Mouse (Mus musculus) neural tube, embryonic 12.5 days (tissue): ENCODE data around the gene Cux2. TPM values are rescaled to one million over a fixed set of nuclear protein-coding genes. Genes with fewer than 3 reads are reported as not detected.

Experiments
- ATAC-seq: fragments of 200-750 bp; cut with Nextera tagmentation; 2 replicates; pipeline ENCODE4 v1.8.0; 2017; ENCODE audit warnings: low read depth, mild to moderate bottlenecking, moderate TSS enrichment, moderate library complexity; ENCODE audit not compliant: low FRiP score
- H3K27ac ChIP-seq: fragments of 300-500 bp; sonication (generic); 2 replicates; pipeline ENCODE4 v1.5.1; 2016
- H3K27me3 ChIP-seq: fragments of 300-500 bp; sonication (generic); replicated peaks from 2 replicates; pipeline ENCODE4 v1.6.1; 2016; ENCODE audit warnings: mild to moderate bottlenecking
- H3K36me3 ChIP-seq: fragments of 300-500 bp; sonication (generic); 2 replicates; pipeline ENCODE4 v1.6.1; 2016; ENCODE audit warnings: mild to moderate bottlenecking
- H3K4me1 ChIP-seq: fragments of 300-500 bp; sonication (generic); 2 replicates; pipeline ENCODE4 v1.6.1; 2016
- H3K4me2 ChIP-seq: fragments of 300-500 bp; sonication (generic); replicated peaks from 2 replicates; pipeline ENCODE4 v1.6.1; 2016; ENCODE audit warnings: mild to moderate bottlenecking
- H3K4me3 ChIP-seq: fragments of 300-500 bp; sonication (generic); 2 replicates; pipeline ENCODE4 v1.5.1; 2016
- H3K9ac ChIP-seq: fragments of 300-500 bp; sonication (generic); 2 replicates; pipeline ENCODE4 v1.6.1; 2016; ENCODE audit warnings: mild to moderate bottlenecking
- H3K9me3 ChIP-seq: fragments of 300-500 bp; sonication (generic); 2 replicates; pipeline ENCODE4 v1.6.1; 2016; ENCODE audit warnings: mild to moderate bottlenecking
- WGBS: fragments of 180-500 bp; shearing (Covaris S2); methylation state at CpG from one replicate; pipeline ENCODE4 v1.1.7; 2016; 5-methylcytosine and 5-hydroxymethylcytosine counted together
- polyA plus RNA-seq: library from polyadenylated mRNA; unstranded; fragments of >200 nt; fragmentation: Nextera tagmentation; extraction: Ambion mirVana; gene quantifications from 2 replicates; pipeline ENCODE4 v1.2.1, GENCODE M21; 2016

Gene Cux2
- polyA plus RNA-seq = 24.2 and 25.0 TPM in 2 replicates

DNA sequence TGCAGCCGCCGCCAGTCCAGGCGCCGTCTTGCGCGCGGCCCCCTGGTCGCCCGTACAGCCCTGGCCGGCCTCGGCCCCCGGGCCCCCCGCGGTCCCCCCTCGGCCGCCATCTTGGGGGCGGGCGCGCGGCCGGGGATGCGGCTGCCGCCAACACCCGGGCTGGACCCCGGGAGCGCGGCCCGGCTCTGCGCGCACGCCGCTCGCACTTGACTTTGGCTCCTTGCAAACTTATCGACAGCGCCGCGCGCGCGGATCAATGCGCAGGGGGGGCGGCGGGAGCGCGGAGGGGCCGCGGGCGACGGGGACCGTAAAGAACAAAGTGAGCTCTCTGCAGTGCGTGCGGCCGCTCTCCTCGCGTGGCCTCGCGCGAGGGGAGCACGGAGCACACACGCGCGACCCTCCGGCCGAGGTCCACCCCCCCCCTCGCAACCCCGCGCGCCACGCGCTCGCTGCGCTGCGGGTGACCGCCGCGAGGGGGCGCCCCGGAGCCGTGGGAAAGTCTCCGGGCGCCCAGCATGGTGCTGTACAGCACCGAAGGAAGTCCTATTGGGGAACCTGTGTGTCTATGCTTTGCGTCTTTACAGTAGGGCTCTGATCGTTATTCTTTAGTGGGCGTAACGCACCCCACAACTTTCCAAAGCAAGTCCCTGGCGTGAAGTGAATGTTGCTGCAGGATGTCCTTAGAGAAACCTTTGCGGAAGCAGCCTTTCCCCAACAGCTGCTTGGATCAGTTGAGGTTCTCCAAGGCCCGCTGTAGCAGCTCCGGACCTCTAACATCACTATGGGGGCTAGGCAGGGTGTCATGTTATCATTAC, at the start of gene Cux2:
Cux2 (minus strand) TSS at position 86 of the 815 bp plus-strand sequence.
- peak; percentile 73 for ATAC-seq
- Histone ChIP-seq H3K4me1 (peaks cover 55% of the 10 kb centered on the region), H3K4me2 (peak within 1 kb of the TSS; percentile 88), H3K27me3 (0 out of 2 replicates have a peak, but pooled peaks cover 13% of the 10 kb centered on the region), H3K4me3 (peak within 1 kb of the TSS; percentile 86), H3K36me3 (no peaks in the 10 kb centered on the region), H3K9me3 (no peaks in the 10 kb centered on the region), H3K27ac (peak within 1 kb of the TSS; percentile 91), H3K9ac (peak within 1 kb of the TSS; percentile 89)
- under 1% methylated on average over 90 of the region's 90 CpGs for WGBS

DNA sequence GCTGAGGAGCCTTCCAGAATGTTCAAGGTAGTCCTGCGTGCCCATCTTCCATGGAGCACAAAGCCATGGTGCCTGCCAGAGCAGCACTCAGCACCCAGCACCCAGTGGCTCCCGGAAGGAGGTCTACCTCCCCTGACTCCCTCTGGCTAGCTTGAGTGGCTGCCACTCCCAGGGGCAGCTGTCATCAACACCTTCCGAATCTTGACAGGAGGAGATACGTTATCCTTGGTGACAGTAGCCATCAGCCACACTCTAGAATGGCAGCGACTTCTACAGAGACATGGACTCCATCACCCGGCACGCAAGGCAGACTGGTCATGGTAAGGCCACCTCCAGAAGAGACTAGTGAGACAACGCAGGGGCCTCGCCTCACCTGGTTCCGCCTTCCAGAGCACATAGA, 44.5 kb upstream of the Cux2 start:
- 91% methylated on average over 10 of the region's 10 CpGs for WGBS
- Histone ChIP-seq H3K9ac (no peak overlapping the region), H3K4me1 (no peaks in the 10 kb centered on the region), H3K9me3 (no peaks in the 10 kb centered on the region), H3K4me2 (no peak overlapping the region), H3K4me3 (no peak overlapping the region), H3K27ac (no peak overlapping the region), H3K27me3 (no peaks in the 10 kb centered on the region), H3K36me3 (no peaks in the 10 kb centered on the region)
- ATAC-seq = no peak

DNA sequence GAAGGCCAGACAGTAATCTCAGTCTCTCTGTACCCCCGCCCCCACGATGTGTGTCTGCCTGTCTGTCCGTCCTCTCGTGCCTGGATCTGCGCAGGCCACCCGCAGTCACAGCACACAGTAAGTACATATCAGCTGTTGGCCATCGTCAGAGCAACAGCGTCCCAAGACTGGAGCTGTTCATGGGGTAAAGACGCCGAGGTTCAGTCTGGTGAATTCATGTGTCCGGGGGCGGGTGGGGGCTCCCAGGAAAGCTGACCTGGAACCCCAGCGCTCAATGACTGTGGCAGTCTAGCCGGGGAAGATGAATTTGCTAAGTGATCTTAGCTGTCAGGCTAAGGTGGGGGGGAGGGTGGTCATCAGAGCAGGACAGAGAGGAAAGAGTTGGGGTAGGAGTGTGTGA, 43.8 kb upstream of the Cux2 start:
- Histone ChIP-seq H3K27ac (no peak overlapping the region), H3K36me3 (no peaks in the 10 kb centered on the region), H3K4me2 (no peak overlapping the region), H3K9me3 (no peaks in the 10 kb centered on the region), H3K27me3 (no peaks in the 10 kb centered on the region), H3K4me1 (no peaks in the 10 kb centered on the region), H3K9ac (no peak overlapping the region), H3K4me3 (no peak overlapping the region)
- WGBS = 92% methylated on average over 14 of the region's 14 CpGs
- no peak for ATAC-seq

DNA sequence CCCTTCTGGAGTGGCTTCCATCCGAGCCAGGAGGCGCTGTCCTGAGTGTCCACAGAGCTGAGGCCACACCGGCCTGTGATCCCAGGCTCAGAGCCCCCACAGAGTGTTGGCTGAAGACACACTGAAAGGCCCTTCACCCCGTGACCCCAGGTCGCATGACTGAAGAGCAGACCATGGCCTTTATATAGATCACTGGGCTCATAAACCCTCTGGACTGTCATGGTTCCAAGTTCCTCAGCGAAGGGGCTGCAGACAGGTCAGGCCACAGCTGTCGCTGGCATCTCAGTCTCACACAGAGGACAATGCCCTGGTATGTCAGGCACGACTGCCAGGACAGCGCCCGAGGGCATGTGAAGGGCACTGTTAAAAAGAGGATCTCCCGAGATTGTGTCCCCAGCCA, 42.9 kb upstream of the Cux2 start:
- Histone ChIP-seq H3K9ac (no peak overlapping the region), H3K4me1 (no peaks in the 10 kb centered on the region), H3K36me3 (no peaks in the 10 kb centered on the region), H3K9me3 (no peaks in the 10 kb centered on the region), H3K27me3 (no peaks in the 10 kb centered on the region), H3K27ac (no peak overlapping the region), H3K4me2 (no peak overlapping the region), H3K4me3 (no peak overlapping the region)
- 43% methylated on average over 11 of the region's 11 CpGs for WGBS
- ATAC-seq = no peak

DNA sequence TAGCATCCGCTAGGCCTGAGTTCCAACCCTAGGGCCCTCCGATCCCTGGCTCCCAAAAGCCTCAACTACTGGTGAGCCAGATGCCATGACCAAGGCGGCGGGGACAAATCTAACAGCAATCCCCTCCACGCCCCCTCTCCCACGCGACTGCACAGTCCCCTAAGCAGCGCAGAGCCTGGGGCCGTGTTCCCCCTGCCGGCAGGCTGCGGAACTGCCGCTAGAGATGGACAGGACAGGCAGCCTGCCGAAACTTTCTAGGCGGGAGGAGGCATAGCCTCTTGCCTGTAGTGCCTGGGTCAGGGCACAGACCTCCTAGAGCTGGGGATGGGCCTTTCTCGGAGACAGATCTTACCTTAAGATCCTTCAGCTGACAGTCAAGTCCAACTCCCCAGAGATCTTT, 41.2 kb upstream of the Cux2 start:
- Histone ChIP-seq H3K36me3 (no peaks in the 10 kb centered on the region), H3K4me2 (no peak overlapping the region), H3K9ac (no peak overlapping the region), H3K4me3 (no peak overlapping the region), H3K27ac (no peak overlapping the region), H3K4me1 (no peaks in the 10 kb centered on the region), H3K9me3 (no peaks in the 10 kb centered on the region), H3K27me3 (no peaks in the 10 kb centered on the region)
- ATAC-seq = no peak
- WGBS = 11% methylated on average over 15 of the region's 15 CpGs

DNA sequence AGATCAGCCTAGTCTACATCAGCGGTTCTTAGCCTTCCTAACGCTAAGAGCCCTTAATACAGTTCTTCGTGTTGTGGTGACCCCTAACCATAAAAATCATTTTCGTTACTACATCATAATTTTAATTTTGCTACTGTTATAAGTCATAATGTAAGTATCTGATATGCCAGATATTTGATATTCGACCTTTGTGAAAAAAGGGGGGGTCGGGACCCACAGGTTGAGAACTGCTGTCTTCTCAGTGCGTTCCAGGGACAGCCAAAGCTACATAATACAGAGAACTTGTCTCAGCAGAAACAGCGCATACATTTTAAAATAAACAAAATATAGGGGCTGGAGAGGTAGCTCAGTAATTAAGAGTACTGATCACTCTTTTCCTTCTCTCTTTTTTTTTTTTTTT, 39.8 kb upstream of the Cux2 start:
- H3K4me2 ChIP-seq = no peak overlapping the region
- no peaks in the 10 kb centered on the region for H3K27me3 ChIP-seq
- no peaks in the 10 kb centered on the region for H3K36me3 ChIP-seq
- H3K9ac ChIP-seq = no peak overlapping the region
- H3K27ac ChIP-seq = no peak overlapping the region
- no peaks in the 10 kb centered on the region for H3K9me3 ChIP-seq
- no peak overlapping the region for H3K4me3 ChIP-seq
- ATAC-seq = no peak
- no peaks in the 10 kb centered on the region for H3K4me1 ChIP-seq
- 82% methylated on average over 8 of the region's 8 CpGs for WGBS

DNA sequence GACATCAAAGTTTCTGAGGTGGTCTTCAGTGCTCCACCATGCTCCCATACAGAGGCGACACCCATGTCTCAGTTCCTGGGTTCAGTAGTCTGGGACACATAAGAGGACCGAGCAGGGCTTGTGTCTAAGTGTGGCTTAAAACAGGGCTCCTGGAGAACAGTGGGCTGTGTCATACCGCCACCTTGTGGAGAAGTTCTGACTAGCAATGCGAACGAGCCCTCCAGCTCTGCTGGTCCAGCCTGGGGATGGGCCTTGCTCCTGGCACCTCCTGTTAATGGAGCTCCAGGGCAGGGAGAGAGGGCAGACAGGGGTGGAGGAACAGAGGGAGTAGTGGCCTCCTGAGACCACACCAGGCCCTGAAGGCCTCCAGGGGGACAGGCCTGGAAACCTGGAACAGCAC, 39.0 kb upstream of the Cux2 start:
- Histone ChIP-seq H3K4me3 (no peak overlapping the region), H3K9ac (no peak overlapping the region), H3K9me3 (no peaks in the 10 kb centered on the region), H3K36me3 (no peaks in the 10 kb centered on the region), H3K27ac (no peak overlapping the region), H3K4me1 (no peaks in the 10 kb centered on the region), H3K4me2 (no peak overlapping the region), H3K27me3 (no peaks in the 10 kb centered on the region)
- peak; percentile 37; the same call in 1 of the 2 replicates for ATAC-seq
- 1% methylated on average over 5 of the region's 5 CpGs for WGBS

DNA sequence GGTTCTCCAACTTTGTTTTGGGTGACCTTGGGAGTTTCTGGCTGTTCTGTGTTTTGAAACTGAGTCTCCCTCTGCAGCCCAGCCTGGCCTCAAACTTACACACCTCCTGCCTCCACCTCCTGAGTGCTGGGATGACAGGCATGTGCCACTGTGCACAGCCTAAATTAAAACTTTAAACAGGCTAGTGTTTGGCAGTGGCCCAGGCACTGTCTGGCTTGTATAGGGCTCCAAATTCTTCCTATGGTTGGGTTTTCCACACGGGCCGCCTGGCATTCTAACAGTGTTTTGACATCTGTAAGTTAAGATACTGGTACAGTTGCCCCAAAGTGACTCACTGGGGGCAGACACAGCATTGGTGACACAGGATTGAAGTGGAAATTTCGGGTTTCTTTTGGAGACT, 36.2 kb upstream of the Cux2 start:
- Histone ChIP-seq H3K4me3 (no peak overlapping the region), H3K9ac (no peak overlapping the region), H3K27ac (no peak overlapping the region), H3K36me3 (no peaks in the 10 kb centered on the region), H3K4me1 (no peaks in the 10 kb centered on the region), H3K9me3 (no peaks in the 10 kb centered on the region), H3K4me2 (no peak overlapping the region), H3K27me3 (no peaks in the 10 kb centered on the region)
- no peak for ATAC-seq
- WGBS = 77% methylated on average over 3 of the region's 3 CpGs

DNA sequence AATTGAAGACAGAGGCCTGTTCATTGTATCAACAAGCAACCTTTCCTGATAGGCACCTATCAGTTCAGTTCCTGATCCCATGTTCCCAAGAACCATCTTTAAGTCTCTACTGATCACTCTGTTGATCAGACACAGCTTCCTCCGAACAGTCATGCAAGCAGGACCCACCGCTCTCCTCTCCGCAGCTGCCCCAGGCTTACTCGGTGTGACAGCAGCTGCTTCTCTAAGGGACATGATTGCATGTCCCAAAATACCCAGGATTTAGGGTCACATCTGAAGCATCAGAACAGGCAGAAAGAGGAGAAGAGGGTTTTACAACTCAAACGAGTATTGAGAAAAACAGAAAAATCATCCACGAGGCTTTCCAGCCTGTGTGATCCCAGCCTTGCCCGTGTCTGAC, 35.4 kb upstream of the Cux2 start:
- no peak overlapping the region for H3K4me2 ChIP-seq
- no peak overlapping the region for H3K27ac ChIP-seq
- no peaks in the 10 kb centered on the region for H3K4me1 ChIP-seq
- no peak overlapping the region for H3K9ac ChIP-seq
- 82% methylated on average over 7 of the region's 7 CpGs for WGBS
- no peaks in the 10 kb centered on the region for H3K27me3 ChIP-seq
- no peaks in the 10 kb centered on the region for H3K36me3 ChIP-seq
- H3K4me3 ChIP-seq = no peak overlapping the region
- ATAC-seq = no peak
- H3K9me3 ChIP-seq = no peaks in the 10 kb centered on the region

DNA sequence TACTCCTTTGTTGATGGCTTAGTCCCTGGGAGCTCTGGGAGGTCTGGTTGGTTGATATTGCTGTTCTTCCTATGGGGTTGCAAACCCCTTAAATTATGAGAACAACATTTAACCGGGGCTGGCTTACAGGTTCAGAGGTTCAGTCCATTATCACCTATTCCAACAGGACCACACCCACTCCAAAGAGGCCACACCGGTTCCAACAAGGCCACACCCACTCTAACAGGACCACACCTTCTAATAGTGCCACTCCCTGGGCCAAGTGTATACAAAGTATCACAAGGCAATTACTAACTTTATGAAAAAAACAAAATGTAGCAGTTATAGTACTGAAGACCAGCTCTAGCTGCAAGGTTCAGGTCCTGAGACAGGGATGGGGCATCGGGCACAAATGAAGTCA, 34.6 kb upstream of the Cux2 start:
- WGBS = 69% methylated on average over 3 of the region's 3 CpGs
- Histone ChIP-seq H3K4me1 (no peaks in the 10 kb centered on the region), H3K36me3 (no peaks in the 10 kb centered on the region), H3K4me2 (no peak overlapping the region), H3K9me3 (no peaks in the 10 kb centered on the region), H3K4me3 (no peak overlapping the region), H3K27me3 (no peaks in the 10 kb centered on the region), H3K9ac (no peak overlapping the region), H3K27ac (no peak overlapping the region)
- no peak for ATAC-seq

DNA sequence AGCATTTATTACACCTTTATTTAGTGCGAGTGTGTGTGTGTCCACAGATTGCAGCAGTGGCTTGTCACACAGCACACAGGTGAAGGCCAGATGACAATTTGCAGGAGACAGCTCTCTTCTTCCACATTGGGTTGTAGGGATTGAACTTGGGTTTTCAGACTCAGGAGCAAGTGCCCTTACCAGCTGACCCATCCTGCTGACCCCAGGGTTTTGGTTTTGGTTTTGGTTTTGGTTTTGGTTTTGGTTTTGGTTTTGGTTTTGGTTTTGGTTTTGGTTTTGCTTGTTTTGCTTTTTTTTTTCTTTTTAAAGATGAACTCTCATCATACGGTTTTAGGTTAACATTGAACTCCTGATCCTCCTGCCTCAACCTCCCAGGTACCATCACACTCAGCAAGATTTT, 33.4 kb upstream of the Cux2 start:
- Histone ChIP-seq H3K27ac (no peak overlapping the region), H3K4me2 (no peak overlapping the region), H3K4me3 (no peak overlapping the region), H3K4me1 (no peaks in the 10 kb centered on the region), H3K9me3 (no peaks in the 10 kb centered on the region), H3K9ac (no peak overlapping the region), H3K36me3 (no peaks in the 10 kb centered on the region), H3K27me3 (no peaks in the 10 kb centered on the region)
- no peak for ATAC-seq
- WGBS = 97% methylated on average over 2 of the region's 2 CpGs

DNA sequence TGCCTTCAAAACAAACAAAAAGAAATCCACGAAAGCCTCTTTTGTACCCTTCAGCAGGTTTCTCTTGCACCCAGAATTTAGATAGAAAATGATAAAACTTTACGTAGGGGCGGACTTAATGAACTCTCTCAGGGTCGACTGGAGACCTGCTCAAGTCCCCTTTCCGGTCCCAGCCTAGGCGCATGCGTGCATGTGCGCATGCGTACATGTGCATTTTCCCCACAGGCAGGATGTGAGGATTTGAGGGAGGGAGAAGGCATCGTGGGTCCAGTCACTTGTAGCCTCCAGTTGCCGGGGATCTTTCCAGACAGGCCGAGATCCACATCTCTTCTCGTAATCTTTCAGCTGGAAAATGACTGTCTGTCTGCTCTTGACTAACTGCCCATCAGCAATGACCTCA, 31.6 kb upstream of the Cux2 start:
- Histone ChIP-seq H3K4me3 (no peak overlapping the region), H3K36me3 (no peaks in the 10 kb centered on the region), H3K4me1 (no peaks in the 10 kb centered on the region), H3K4me2 (no peak overlapping the region), H3K27me3 (no peaks in the 10 kb centered on the region), H3K27ac (no peak overlapping the region), H3K9me3 (no peaks in the 10 kb centered on the region), H3K9ac (no peak overlapping the region)
- no peak for ATAC-seq
- 89% methylated on average over 13 of the region's 13 CpGs for WGBS

DNA sequence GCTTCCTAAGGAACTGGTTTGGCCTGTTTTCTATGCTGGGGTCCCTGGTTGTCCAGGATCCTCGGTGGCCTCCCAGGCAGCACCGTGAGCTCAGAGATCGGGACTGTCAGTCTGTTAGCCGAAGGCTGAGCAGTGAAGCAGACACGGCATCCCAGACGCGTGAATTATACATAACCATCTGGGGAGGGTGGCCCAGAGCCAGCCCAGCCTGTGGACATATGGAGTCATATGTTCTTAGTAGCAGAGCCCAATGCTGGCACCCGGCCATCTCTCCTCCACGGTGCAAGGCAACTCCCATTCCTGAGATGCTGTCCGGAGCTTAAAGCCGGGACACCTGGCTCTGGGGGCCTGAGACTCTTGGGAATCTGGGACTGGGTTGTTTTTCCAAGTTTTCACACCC, 31.0 kb upstream of the Cux2 start:
- Histone ChIP-seq H3K4me1 (no peaks in the 10 kb centered on the region), H3K36me3 (no peaks in the 10 kb centered on the region), H3K27me3 (no peaks in the 10 kb centered on the region), H3K27ac (no peak overlapping the region), H3K4me3 (no peak overlapping the region), H3K9me3 (no peaks in the 10 kb centered on the region), H3K4me2 (no peak overlapping the region), H3K9ac (no peak overlapping the region)
- 69% methylated on average over 11 of the region's 11 CpGs for WGBS
- ATAC-seq = no peak
